Mouse (Mus musculus): ENCODE measurements around the gene Ptprg. TPM values are rescaled to one million over a fixed set of nuclear protein-coding genes. Genes with fewer than 3 reads are reported as not detected.

Ptprg gene
- total RNA-seq, 4 experiments from 2014 or later, result 67.3 to 90.1 (median 75.5) TPM

DNA sequence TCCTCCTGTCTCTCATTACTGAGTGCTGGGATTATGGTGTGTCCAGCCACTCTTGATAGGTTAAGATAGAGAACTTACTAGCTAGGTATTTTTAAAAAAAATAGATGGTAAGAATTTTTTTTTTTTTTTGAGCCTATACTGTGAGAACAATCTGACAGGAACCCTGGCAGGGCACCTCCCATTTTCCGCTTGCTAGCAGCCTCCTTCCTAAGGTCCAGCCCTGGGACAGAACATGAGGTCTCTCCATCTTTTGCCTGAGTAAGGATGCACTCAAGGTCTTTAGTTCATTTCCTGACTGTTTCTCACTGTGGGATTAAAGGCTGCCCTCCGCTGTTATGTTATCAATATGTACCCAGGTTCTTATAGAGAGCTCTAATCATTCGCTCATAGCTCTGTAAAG lies 264.7 kb downstream of the Ptprg start:
- no peak for DNase-seq (ENCODE audit: low spot score in 2 of 2)

DNA sequence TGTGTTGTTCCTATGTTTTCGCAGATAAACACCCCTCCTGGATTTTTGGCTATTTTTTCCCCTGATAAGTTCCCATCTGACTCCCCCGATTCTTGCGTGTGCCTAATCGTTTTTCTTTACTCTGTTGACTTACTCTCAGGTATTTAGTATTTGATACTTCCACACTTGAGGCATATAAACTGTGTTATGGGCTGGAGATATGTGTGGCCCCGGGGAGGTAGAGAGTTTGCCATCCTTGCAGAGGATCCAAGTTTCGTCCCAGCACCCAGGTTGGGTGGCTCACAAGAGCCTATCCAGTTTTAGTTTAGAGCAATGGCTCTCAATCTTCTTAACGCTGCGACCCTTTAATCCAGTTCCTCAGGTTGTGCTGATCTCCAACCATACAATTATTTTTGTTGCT lies 265.4 kb downstream of the Ptprg start:
- no peak for DNase-seq (ENCODE audit: low spot score in 2 of 2)

DNA sequence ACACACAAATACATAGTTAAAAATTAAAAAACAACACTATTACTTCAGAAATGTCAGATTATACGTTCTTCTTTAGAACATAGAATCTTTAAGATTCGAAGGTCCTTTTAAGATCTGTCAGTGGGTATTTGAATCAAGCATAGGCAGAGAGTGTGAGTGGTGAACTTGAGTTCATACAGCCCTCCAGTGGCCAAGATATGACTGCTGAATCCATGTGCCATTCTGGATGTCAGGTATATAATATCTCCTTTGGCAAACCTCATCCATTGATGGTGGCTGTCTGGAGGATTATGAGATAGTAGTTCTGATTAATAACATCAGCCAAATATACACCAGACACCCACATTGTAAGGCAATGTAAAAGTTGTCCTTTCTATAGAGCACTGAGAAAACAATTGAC lies 266.0 kb downstream of the Ptprg start:
- DNase-seq (ENCODE audit: low spot score in 2 of 2), result no peak

DNA sequence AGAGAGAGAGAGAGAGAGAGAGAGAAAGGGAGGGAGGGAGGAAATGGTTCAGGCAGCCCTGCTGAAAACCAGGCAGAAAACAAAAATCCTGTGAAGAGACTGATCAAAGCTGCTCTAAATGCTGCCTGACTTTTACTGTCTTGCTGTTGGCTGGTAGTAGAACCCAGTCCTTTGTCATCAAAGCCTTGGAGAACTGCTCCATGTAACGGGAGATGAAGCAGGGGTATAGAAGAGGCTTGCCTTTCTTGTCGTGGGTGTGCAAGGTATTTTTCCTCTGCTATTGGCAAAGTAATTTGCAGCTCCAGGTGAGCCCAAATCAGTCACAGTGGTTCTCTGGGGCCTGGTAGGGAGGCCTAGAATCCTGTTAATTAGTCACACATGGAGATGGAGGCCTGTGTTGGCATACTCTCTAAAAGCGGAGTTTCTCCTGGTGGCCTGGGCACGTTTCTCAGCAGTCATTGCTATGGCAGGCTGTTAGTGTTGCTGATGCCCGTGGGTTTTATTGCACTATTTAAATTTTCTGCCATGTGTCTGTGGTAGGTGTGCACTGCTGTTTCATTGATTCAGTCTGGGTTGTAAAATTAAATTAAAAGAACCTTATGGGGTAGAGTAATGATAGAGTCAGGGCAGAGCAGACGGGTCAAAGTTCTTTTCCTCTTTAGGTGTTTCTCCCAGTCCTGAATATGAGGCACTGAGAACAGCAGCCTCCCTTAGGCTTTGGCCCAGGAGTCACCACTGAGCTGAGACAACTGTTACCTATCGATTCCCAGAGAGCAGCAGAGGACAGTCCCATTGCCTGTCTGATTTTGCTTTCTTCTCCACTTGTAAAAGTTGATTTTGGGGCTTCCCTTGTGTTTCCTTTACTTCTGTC lies 269.7 kb downstream of the Ptprg start:
- DNase-seq (ENCODE audit: low spot score in 2 of 2), result no peak

DNA sequence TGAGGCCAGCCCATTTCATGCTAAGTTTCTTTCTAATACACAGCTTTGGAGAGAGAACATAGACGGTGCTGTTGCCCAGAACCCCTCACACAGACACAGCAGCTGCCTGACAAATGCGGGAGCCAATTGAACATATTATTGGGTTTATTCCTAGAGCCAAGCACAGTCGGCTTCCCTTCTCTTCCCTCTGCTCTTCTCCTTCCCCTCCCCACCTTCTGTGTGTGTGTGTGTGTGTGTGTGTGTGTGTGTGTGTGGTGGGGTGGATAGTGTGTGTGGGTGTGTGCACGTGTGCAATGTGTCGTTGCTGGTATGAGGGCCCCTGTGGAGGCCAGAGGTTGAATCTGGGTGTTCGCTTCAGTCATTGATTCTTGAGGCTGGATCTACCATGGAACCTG lies 270.4 kb downstream of the Ptprg start:
- no peak for DNase-seq (ENCODE audit: low spot score in 2 of 2)

DNA sequence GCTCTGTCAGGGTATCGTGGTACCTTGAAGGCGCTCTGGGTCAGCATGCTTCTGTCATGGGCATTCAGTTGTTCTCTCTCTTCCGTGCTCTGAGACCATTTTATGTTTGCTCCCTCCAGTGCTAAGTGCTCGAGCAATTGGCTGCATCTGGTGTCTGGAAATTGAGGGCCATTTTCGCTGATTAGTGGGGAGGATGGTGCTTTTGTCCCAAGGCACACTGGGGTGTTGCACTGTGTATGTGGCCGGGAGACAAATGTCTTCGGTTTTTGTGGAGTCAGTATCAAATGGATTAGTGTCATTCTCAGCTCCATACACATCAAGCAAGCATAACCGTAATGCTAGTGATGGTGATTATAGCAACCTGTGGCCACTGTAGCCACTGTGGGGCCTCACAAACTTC lies 271.6 kb downstream of the Ptprg start:
- DNase-seq (ENCODE audit: low spot score in 2 of 2), result no peak

DNA sequence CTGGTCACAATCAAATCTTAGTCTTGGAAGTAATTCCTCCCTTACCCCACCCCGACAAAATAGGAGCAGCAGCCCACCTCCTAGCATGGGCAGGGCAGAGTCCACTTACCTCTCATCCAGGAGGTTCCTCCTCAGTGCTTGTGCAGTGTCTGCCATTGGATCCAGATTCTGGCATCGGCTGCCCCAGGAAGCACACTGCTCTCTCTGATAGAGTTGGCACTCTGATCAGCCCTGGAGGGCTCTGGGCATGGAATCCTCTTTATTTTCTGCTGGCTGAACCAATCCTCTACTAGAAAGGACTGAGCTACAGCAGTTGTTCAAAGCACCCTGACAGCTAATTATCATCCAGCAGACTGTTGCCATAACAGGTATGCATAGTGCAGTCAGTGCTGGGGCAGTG lies 272.2 kb downstream of the Ptprg start:
- DNase-seq (ENCODE audit: low spot score in 2 of 2), result no peak

DNA sequence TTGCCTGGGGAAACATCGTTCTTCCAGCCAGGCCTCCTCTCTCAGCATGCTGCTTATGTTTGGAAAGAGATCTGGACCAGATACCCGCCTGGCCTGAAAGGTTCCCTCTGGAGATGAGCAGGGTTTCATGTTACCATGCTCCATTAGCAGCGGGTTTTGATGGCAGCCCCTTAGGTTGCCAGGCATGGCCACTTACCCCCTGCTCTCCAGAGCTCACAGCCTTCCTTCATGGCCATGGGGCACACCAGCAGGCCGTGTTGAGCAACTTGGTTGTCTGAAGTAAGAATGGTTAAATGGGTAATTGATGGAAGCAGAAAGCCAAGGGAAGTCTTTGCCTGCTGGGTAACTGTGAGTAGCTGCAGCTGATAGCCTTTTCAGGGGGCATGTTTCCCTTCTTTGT lies 274.8 kb downstream of the Ptprg start:
- DNase-seq (ENCODE audit: low spot score in 2 of 2), result no peak

DNA sequence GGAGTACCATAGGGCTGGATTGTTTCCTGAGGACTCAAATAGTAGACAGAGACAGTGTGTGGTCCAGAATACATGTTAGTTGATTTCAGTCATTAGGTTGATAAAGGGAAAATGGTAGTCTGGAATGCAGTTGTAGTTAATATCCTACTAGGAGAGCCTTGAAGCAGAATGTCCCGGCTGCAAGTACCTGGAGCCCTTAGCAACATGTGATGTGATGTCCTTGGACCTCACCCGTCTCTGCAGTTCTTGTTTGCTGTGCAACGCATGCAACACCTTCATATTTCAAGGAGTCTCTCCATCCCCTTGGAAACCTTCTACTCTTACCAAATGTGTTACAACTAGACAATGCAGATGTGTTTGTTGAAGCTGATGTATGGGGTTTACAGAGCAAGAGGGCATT lies 280.3 kb downstream of the Ptprg start:
- no peak for DNase-seq (ENCODE audit: low spot score in 2 of 2)

DNA sequence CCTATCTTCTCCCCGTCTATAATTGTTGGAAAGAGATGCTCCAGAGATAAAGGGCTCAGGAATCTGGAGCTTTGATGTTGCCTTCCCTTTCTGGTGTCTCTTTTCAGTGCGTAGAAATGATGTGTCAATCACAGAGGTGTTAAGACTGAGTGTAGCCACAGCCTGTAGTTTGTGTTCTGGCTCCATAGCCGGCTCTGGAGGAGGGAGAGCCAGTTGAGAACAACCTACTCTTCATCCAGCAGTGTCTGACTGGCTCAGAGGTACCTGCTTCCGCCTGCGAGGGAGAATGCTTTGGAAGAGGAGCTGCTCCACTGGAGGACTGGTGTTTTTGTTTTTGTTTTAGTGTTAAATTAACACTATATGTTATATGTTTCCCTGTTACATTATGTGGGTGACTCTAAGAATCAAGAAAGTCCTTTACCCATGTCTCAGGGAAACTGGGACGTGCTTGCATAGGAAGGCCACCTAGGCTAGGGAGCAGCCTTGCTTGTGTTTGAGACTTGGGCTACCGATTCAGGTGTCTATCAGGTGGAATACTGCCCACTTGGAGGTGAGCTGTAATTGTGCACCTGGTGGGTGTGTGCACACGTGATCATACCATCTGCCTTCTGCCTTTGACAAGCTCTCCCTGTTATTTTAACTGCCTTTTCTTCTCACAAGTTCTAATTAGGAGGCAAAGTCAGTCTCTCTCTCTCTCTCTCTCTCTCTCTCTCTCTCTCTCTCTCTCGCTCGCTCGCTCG lies 282.5 kb downstream of the Ptprg start:
- DNase-seq (ENCODE audit: low spot score in 2 of 2), result no peak

DNA sequence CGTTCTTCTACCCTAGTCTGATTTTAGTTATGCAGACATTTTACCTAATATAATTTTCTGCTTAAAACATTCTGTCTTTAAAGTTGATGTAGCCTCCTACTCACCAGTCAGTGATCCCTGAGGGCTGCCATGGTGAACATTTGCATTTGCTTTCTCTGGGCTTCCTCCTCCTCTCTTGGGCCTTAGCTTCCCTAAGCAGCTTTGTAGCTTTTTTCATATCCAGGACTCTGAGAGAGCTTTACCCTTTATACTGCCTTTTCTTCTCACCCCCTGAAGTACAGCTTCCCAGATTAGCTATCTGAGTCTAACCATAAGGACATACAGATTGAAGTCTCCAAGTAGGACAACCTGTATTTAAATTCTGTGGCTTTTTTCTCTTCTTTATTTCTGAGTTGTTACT lies 284.4 kb downstream of the Ptprg start:
- DNase-seq (ENCODE audit: low spot score in 2 of 2), result no peak

DNA sequence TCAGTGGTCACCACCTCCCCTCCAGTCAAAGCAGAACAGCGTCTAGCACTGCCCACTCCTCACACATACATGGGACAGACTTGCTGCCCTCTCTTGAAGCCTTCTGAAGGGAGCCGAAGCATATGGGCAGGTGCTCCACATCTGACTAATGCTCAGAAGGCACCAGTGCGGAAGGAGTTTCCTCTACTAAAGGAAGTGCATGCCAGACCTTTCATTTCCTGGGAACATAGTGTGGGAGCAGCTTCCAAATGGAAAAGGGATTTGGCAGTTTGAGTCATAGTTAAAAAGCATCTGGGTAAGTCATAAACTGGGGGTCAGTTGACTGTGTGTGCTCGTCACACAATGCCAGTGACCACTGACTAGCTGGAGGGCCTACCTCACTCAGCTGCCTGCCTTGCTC lies 288.3 kb downstream of the Ptprg start:
- peak in 1 of 2 experiments; percentile 28 for DNase-seq (ENCODE audit: low spot score in 2 of 2)

DNA sequence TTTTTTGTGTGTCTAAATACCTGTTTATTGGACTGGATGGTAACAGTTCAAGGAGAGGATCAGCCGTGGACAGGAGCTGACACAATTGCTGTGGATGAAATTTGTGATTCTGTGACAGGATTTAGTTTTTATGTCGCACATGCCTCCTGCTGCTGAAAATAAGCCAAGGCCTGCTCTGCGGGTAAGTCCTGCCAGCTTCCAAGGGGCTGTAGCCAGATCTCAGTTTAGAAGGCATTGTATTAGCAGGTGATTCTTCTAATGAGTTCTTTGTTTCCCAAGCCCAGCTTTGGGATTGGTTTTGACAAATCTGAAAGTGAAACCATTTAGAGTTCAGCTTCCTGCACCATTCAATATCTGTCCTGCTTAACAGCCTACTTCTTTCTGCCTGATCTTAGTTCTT lies 299.6 kb downstream of the Ptprg start:
- no peak for DNase-seq (ENCODE audit: low spot score in 2 of 2)

DNA sequence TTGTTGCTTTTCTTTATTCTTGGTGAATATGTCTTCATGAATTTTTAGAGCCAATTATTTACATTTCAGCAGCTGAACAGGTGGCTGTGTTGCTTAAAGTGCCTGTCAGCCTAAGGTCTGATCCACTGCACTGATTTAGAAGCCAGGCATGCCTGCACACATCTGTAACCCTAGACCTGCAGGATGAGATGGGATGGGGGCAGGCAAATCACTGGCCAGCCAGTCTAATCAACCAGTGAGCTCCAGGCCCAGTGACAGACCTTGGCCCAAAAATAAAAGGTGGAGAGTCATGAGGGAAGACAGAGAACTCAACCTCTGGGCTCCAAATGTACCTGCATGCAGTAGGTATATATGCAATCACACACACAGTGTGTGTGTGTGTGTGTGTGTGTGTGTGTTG lies 302.2 kb downstream of the Ptprg start:
- DNase-seq (ENCODE audit: low spot score in 2 of 2), result no peak

DNA sequence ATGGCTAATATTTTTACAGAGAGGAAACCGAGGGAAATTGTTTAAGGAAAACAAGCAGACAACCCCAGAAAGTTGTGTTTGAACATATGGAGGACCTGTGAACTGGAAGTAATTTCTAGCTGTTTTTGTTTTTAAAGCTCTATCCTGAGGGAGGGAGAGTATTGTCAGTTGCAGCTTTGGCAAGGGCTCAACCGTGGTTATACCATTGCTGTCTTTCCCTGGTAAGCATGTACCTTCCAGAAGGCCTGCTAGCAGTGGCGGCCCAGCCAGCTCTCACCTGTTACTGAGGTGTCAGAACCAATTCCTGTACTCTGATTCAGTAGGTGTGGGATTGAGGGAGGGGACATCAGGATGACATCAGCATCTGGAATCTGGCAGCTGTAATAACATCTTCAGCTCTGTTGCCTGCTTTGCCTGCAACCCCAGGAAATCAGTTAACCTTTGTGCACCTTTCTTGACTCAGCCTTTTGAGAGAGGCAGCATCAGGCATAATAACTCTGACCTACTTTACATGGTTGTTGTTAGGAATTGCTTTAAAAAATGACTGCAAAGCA lies 304.7 kb downstream of the Ptprg start:
- DNase-seq (ENCODE audit: low spot score in 2 of 2), result no peak

DNA sequence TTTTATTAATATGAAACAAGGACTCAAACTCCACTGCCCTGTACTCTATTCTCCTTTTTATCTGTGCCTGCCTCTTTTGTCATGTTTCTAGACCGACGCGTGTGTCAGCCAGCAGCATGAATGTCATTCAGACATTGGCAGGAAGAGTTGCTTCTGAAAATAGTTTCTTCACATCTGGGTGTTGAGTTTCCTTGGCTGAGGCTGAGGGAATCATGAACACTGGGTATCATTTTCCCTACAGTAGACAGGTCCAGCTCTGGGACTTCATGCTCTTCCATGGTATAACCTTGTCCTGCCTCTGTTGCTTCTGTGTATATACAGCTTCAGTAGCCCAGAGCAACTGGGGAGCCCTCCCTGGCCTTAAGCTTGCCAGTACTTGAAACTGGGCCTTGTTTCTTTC lies 310.0 kb downstream of the Ptprg start:
- no peak for DNase-seq (ENCODE audit: low spot score in 2 of 2)

DNA sequence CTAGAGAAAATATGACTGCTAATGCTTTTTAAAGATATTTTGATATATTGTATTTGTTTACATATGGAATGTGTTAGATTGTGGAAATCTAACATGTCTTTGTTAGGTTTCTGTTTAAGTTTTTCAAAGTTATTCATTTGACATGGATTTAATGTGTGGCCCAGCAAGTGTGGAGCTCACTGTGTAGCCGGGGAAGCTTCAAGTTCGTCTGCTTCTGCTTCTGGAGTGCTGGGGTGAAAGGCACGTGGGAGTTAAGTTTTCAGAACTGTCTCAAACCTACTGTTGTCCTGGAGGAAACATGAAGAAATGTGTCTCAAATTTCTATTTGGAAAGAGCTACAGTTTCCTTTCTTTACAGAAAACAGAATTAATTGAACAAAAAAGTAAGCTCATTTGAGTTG lies 311.5 kb downstream of the Ptprg start:
- no peak for DNase-seq (ENCODE audit: low spot score in 2 of 2)

DNA sequence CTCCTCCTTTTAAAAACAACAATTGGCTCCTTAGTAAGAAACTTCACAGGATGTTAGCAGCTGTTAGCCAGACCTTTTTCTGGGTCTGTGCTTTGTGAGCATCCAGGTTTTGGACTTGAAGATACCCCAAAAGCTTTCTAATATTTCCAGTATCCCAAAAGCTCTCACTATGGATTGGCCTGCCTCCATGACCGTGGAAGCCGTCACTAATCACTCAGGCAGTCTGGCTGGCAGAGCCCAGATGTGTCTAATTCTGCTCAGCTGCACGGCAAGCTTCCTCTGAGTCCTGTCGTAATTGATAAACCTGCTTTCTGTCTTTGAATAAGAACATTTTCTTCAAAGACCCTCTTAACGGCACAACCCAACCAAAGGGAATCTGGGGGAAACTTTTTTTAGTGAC lies 312.0 kb downstream of the Ptprg start:
- no peak for DNase-seq (ENCODE audit: low spot score in 2 of 2)

DNA sequence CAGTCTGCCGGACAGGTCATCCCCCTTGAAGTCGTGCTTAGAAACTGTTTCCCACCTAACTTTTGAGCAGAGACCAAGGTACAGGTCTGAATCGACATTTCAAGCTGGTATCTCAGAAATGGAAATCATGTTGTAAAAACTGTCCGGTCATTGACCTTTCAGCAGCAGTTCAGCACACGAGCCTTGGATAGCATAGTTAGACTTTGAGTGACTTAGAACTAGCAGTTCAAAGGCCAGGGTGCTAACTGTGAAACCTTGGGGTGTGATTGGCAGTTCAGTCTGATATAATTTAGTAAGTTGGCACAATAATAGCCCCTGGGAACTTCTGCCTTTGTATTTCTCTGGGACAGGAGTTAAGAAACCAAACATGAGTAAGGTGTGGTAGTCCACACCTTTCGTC lies 312.5 kb downstream of the Ptprg start:
- no peak for DNase-seq (ENCODE audit: low spot score in 2 of 2)

DNA sequence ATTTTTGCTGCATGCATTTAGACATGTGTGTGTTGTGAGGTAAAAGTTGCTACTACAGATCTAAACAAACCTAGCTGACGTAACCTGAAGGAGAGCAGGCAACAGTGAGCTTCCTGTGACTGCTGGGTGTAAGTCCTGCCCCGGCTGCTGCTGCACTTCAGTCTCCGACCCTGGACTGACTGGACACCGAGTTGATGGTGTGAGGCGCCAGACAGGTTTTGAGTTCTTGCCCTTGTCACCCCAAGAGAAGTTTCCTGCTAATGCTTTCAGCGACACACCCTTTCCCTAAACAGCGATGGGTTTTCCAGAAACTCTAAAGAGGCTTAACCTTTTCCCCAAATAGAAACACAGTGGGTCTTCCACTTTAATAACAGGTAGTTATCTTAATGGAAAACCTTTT lies 313.1 kb downstream of the Ptprg start:
- DNase-seq (ENCODE audit: low spot score in 2 of 2), result no peak

DNA sequence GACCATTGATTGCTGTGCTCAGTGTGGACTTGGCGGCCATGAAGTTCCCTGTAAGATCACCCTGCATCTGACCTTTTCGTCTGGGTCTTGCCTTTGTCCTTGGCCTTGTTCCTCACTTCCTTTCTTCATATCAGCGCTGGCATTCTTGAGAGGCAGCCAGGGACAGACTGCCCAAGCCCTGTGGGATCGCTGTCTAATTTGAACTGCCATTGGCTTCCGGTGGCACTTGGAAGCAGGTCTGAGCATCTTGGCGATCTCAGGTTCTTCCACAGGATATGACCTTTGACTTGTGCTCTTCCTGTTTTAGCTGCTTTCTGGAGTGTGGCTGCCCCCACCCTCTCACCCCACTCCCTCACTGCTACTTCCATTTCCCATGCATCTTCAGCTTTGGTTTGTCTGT lies 315.3 kb downstream of the Ptprg start:
- DNase-seq (ENCODE audit: low spot score in 2 of 2), result no peak

DNA sequence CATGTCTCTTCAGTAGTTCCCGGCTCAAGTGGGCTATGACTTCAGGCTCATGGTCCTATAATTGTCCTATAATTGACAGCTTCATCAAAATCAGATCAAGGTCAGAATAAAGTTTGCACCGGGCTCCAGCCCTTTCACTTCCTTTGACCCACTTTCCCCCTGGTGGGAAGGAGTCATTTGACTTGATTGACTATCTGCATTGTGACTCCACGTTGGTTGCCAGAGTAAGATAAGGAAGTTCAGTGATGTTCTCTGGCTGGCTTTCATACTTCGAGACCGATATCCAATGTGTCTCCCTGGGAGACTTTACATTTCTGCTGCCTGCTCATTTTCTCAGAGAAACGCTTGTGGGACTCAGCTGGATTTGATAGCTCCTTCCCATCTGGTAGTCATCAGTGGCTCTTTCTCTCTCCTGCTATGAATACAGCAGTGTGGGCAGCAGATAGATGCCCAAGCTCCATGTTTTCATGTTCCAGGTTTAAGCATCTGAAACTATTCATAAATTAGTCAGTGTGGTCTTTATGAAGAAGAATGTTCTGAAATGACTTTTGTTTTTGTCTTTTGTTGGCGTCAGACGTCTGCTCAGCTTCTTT lies 318.5 kb downstream of the Ptprg start:
- DNase-seq (ENCODE audit: low spot score in 2 of 2), result peak in 1 of 2 experiments; percentile 32
